In genomic region chr4:116719396-116719795, GRCm38 (mm10) we compare ENCODE assay signal across 8 mouse cellular contexts. TPM values are rescaled to one million over a fixed set of nuclear protein-coding genes. Genes with fewer than 3 reads are reported as not detected.
DNase-seq lines count a peak whose midpoint lies in the region.

No protein-coding gene starts in this region.

- DNase-seq in CD4-positive helper T cell, adult 2 months (ENCODE audit: low read depth, low spot score) = peak; percentile 82
- peak; percentile 96 for DNase-seq in NIH3T3 (ENCODE audit: low read depth)
- DNase-seq in cerebellum, postnatal 10 days = peak; percentile 86 to 88
- peak; percentile 43 to 87 for DNase-seq in frontal cortex, adult 2 months (ENCODE audit: extremely low spot score in 1 of 2, low spot score in 1 of 2)
- peak; percentile 81 for DNase-seq in kidney, postnatal 10 days
- peak; percentile 60 to 72 for DNase-seq in lung, adult 18-20 months
- peak; percentile 90 for DNase-seq in retina, postnatal 1 day
- peak; percentile 67 for DNase-seq in urinary bladder, postnatal 25 days (ENCODE audit: low spot score)

RNA-seq across cellular contexts. Expression of gene Tesk2, which starts 1.4 kb away (rescaled TPM):
- 5.2 and 5.9 TPM in 2 replicates for polyA plus RNA-seq in frontal cortex, adult 2 months (2012; rRNA removed)

RNA-seq across cellular contexts. Expression of gene Ccdc163, which starts 11.1 kb away (rescaled TPM):
- polyA plus RNA-seq in frontal cortex, adult 2 months (2012; rRNA removed) = 19.4 and 22.8 TPM in 2 replicates

RNA-seq across cellular contexts. Expression of gene Mmachc, which starts 11.2 kb away (rescaled TPM):
- 18.5 and 19.5 TPM in 2 replicates for polyA plus RNA-seq in frontal cortex, adult 2 months (2012; rRNA removed)

RNA-seq across cellular contexts. Expression of gene Prdx1, which starts 34.1 kb away (rescaled TPM):
- 212 and 256 TPM in 2 replicates for polyA plus RNA-seq in frontal cortex, adult 2 months (2012; rRNA removed)

Comparison
In these comparisons a context has a peak if more than half of its experiments do, and no peak if none do; other contexts are left out.
1. Peak in every context shown above with its lines: DNase-seq.